Comparison of ENCODE assay signal across 8 mouse cellular contexts in genomic region chr11:117397755-117398154, GRCm38 (mm10).
A peak's percentile ranks its signal among the peaks of the same experiment; 100 is the strongest.
DNase-seq lines count a peak whose midpoint lies in the region; ATAC-seq and TF ChIP-seq lines count a peak whose summit lies in the region.

No protein-coding gene starts in this region.

- H3K27me3 ChIP-seq in forebrain, embryonic 14.5 days (replicated peaks; ENCODE audit: control insufficient read depth, insufficient read depth, low read length) = no peaks in the 10 kb centered on the region
- H3K27me3 ChIP-seq in forebrain, embryonic 15.5 days = no peaks in the 10 kb centered on the region
- peaks cover 15% of the 10 kb centered on the region; the same call in 1 of the 2 replicates for H3K27me3 ChIP-seq in lung, postnatal 0 days (replicated peaks; ENCODE audit: insufficient read depth, low read length)

- 33% methylated on average over 4 of the region's 4 CpGs for WGBS in forebrain, embryonic 14.5 days
- 31% methylated on average over 4 of the region's 4 CpGs for WGBS in forebrain, embryonic 15.5 days
- 21% methylated on average over 4 of the region's 4 CpGs for WGBS in lung, postnatal 0 days

- H3K4me3 ChIP-seq in forebrain, embryonic 14.5 days (ENCODE audit: low read depth, low read length) = no peak overlapping the region
- no peak overlapping the region for H3K4me3 ChIP-seq in forebrain, embryonic 15.5 days
- H3K4me3 ChIP-seq in lung, postnatal 0 days (ENCODE audit: low read depth, low read length) = no peak overlapping the region

- H3K9me3 ChIP-seq in forebrain, embryonic 14.5 days (replicated peaks; ENCODE audit: control insufficient read depth, low read length) = no peaks in the 10 kb centered on the region
- H3K9me3 ChIP-seq in forebrain, embryonic 15.5 days = no peaks in the 10 kb centered on the region
- H3K9me3 ChIP-seq in lung, postnatal 0 days (ENCODE audit: low read length) = no peaks in the 10 kb centered on the region

- TF ChIP-seq CTCF in lung, postnatal 0 days (IDR thresholded peaks at IDR 0.05) = peak; percentile 51

- H3K4me2 ChIP-seq in forebrain, embryonic 14.5 days (ENCODE audit: low read length) = no peak overlapping the region
- H3K4me2 ChIP-seq in forebrain, embryonic 15.5 days (replicated peaks) = no peak overlapping the region
- H3K4me2 ChIP-seq in lung, postnatal 0 days (replicated peaks; ENCODE audit: low read depth, low read length) = no peak overlapping the region

- H3K4me1 ChIP-seq in forebrain, embryonic 14.5 days (ENCODE audit: control insufficient read depth, insufficient read depth, low read length) = peaks cover 19% of the 10 kb centered on the region
- H3K4me1 ChIP-seq in forebrain, embryonic 15.5 days = peaks cover 21% of the 10 kb centered on the region
- no peaks in the 10 kb centered on the region for H3K4me1 ChIP-seq in lung, postnatal 0 days (ENCODE audit: insufficient read depth, low read depth, low read length)

- intact Hi-C loops in gastrocnemius, postnatal 14 days (cut with DNase I; ENCODE audit: low total_unique reads) = no loop called here

- TF ChIP-seq EP300 in lung, postnatal 0 days (IDR thresholded peaks at IDR 0.05) = no peak

- H3K27ac ChIP-seq in forebrain, embryonic 14.5 days (ENCODE audit: low read depth, low read length) = no peak overlapping the region
- no peak overlapping the region for H3K27ac ChIP-seq in forebrain, embryonic 15.5 days (replicated peaks)
- no peak overlapping the region for H3K27ac ChIP-seq in lung, postnatal 0 days (ENCODE audit: low read length)

- peak; percentile 49 for DNase-seq in forebrain, embryonic 14.5 days (ENCODE audit: low spot score)
- DNase-seq in B cell, adult 2 months = peak; percentile 45 to 49
- peak; percentile 52 to 72 for DNase-seq in cerebellum, postnatal 25 days
- peak; percentile 30 for DNase-seq in lung, postnatal 0 days (ENCODE audit: low spot score)
- no peak for DNase-seq in adrenal gland, adult 8-10 months
- DNase-seq in gastrocnemius, postnatal 14 days = no peak
- DNase-seq in ovary, adult 18-20 months (ENCODE audit: low spot score) = no peak

- H3K36me3 ChIP-seq in forebrain, embryonic 14.5 days (ENCODE audit: control insufficient read depth, insufficient read depth, low read length) = no peaks in the 10 kb centered on the region
- no peaks in the 10 kb centered on the region for H3K36me3 ChIP-seq in forebrain, embryonic 15.5 days
- no peaks in the 10 kb centered on the region for H3K36me3 ChIP-seq in lung, postnatal 0 days (ENCODE audit: insufficient read depth, low read length)

- H3K9ac ChIP-seq in forebrain, embryonic 14.5 days (ENCODE audit: low read length) = no peak overlapping the region
- no peak overlapping the region for H3K9ac ChIP-seq in forebrain, embryonic 15.5 days (replicated peaks)
- H3K9ac ChIP-seq in lung, postnatal 0 days (replicated peaks; ENCODE audit: low read depth) = no peak overlapping the region

- ATAC-seq in forebrain, embryonic 14.5 days = no peak
- no peak for ATAC-seq in forebrain, embryonic 15.5 days (replicated peaks)
- ATAC-seq in lung, postnatal 0 days = peak; percentile 19; the same call in 1 of the 2 replicates

Comparison
In these comparisons a context has a peak if more than half of its experiments do, and no peak if none do; other contexts are left out.
1. DNase-seq: peak in forebrain, embryonic 14.5 days (single experiment), B cell, adult 2 months (2 of 2), cerebellum, postnatal 25 days (2 of 2) and lung, postnatal 0 days (single experiment); none in adrenal gland, adult 8-10 months (single experiment), gastrocnemius, postnatal 14 days (single experiment) and ovary, adult 18-20 months (single experiment).